Mouse (Mus musculus): ENCODE measurements around the gene Ppfia2.
A peak's percentile ranks its signal among the peaks of the same experiment; 100 is the strongest.

The Ppfia2 gene

DNA sequence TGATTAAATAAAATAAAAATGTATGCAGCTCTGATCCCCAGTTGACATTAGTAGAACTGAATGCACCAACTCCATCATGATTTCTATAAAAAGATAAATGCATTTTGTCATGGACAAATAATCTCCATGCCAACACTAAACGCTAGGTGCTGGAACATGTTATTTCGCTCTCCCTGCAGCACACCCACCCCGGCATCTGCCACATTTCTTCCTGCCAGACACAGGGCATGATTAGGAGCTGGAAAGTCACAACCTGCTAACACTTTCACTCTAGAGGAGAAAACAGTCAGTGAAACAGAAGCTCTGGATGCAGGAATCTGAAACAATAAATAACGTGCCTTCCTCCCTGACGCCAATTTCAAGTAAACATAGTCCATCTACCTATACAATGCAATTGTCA is 211.3 kb downstream of the Ppfia2 start:
- DNase-seq = peak; percentile 75

GRCm38 (mm10) chr10:106685519-106685918 is 215.4 kb downstream of the Ppfia2 start:
- DNase-seq = no peak

DNA sequence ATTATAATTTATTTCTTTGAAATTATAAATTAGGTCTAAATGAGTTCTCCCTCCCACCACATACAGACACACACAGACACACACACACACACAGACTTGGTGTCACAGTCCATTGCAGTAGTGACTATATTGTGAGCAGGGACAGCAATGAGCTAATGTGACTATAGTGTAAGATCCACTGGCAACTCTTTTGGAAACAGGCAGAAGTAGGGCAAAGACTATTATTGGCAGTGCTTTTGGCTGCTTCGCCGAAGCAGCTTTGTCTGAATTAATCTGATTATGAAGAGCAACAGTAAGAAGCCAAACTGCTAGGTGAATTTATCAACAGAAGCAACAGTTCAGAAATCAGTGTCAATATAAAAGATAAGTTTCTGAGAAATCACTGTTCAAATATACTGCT is 249.8 kb downstream of the Ppfia2 start:
- peak; percentile 50 for DNase-seq

DNA sequence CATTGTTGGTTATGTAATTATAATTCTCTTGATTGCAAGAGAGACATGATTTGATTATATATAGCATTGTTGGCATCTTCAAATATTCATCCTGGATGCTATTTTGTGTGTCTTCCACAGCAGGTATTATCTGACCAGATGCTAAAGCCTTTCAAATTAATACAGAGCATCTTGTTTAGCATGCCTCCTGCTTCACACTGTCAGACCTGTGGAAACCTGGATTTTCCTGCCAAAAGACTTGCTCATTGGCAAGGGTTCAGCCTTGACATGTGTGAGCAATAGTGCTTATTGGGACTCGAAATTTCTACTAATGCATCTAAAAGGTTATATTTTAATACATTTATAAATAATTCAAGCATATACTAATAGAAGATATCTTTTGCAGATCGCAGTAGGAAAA is 262.1 kb downstream of the Ppfia2 start:
- peak; percentile 88 for DNase-seq

DNA sequence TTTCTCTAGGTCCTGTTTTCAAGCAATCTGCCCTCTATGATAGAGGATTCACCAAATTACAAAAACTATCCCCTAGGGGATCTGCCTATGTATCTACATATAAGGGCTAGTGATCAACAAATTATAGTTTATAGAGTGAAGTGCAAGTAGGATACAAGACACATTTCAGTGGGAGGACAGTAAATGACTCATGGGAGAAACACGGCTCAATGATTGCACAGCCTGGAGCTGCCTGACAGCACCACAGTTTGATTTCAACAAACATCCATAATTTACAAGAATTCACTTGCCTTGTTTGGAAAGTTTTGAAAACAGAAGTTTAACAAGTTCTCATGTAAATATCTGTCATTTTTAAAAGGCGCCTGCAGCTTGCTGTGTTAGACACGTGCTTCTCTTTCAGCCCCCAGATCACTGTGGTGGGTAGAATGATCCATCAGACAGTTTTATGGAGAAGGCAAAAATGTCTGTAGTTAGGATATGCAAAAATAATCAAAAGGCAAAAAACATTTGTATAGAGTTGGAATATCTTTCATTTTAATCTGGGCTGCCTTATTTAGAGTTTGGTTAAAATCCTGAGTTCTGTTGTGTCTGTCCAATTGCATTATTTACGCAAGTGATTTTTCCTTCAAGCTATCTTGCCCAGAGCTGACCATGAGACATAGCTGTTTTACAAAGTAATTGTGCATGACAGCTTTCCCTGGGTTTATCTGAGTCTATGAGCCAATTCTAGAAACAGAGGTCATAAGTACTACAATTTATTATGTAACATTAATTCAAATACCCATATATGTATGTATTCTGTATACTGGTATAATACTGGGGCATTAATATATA is 266.3 kb downstream of the Ppfia2 start:
- DNase-seq = no peak

DNA sequence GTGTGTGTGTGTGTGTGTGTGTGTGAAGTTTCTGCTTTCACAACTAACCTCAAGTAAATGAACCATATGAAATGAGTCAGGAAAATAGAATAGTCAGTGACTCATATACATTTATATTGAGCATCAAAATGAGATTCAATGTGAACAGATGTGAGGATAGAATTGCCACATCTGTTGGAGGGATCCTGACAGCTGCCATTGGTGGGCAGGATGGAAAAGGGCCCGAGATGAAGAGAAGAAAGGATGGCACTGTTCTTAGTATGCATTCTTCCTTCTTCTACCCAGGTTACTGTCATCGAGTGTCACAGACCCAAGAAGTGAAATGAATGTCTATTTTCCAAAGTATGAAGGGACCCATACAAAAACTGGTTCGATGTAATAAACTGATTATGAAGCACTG is 268.1 kb downstream of the Ppfia2 start:
- no peak for DNase-seq

- peak; percentile 73 for DNase-seq
Observed at GRCm38 (mm10) chr10:106744966-106745365, 274.8 kb downstream of the Ppfia2 start.

- peak; percentile 75 for DNase-seq
Observed at GRCm38 (mm10) chr10:106761061-106761460, 290.9 kb downstream of the Ppfia2 start.

- no peak for DNase-seq
Observed at GRCm38 (mm10) chr10:106763785-106764184, 293.6 kb downstream of the Ppfia2 start.

DNA sequence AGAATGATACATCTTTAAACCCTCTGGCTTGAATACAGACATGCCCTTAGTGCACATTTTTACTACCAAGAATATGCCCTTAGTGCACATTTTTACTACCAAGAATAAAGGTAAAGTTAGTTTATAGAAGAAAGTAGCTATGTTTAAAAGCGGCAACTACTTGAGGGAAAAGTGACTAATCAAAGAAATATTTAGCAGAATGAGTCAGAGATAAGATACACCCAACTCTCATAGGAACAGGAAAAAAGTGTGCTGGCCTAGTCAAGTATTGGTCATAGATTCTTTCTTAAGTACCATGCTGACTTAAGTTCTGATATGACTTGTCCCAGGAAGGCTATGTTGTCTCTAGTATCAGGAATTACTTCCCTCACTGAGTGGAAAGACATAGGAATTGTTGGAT is 305.4 kb downstream of the Ppfia2 start:
- no peak for DNase-seq

- no peak for DNase-seq
Observed at GRCm38 (mm10) chr10:106815447-106815846, 345.3 kb downstream of the Ppfia2 start.

DNA sequence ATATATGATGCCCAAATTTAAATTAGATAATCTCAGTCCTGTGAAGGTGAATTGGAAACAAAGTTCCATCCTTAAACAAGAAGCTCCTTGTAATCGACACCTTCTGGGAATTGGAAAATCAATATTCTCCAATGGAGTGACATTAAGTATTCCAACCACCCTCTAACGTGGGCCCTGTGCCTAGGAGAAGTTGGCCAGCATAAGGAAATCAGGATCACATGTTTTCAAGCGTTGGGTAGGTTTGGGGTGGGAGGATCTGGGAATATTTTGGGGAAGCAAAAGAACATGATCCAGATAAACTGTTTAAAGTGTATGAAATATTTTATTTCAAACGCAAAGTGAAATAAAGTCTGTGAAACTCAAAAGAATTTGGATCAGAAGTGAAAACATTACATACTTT is 348.2 kb downstream of the Ppfia2 start:
- DNase-seq = no peak

GRCm38 (mm10) chr10:106824215-106824614 is 354.1 kb downstream of the Ppfia2 start:
- no peak for DNase-seq

GRCm38 (mm10) chr10:106838476-106838875 is 368.3 kb downstream of the Ppfia2 start:
- DNase-seq = no peak

- DNase-seq = peak; percentile 9
Observed at GRCm38 (mm10) chr10:106858106-106858505, 388.0 kb downstream of the Ppfia2 start.

- no peak for DNase-seq
Observed at GRCm38 (mm10) chr10:106870233-106870632, 400.1 kb downstream of the Ppfia2 start.

DNA sequence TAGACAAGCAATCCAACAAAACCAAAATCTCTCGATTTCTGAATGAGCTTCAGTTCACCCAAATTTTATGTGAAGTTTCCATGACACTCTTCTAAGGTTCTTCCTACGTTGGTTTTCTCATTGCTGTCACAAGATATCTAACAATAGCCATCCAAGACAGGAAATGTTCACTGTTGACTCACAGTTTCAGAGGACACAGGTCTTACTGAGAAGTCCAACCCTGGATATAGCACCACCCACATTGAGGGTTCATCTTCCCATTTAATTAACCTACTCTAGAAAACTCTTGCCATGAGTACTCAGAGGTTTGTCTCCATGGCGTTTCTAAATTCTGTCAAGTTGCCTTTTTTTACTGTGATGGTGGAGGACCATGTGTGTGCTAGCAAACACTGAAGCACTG is 401.7 kb downstream of the Ppfia2 start:
- no peak for DNase-seq

DNA sequence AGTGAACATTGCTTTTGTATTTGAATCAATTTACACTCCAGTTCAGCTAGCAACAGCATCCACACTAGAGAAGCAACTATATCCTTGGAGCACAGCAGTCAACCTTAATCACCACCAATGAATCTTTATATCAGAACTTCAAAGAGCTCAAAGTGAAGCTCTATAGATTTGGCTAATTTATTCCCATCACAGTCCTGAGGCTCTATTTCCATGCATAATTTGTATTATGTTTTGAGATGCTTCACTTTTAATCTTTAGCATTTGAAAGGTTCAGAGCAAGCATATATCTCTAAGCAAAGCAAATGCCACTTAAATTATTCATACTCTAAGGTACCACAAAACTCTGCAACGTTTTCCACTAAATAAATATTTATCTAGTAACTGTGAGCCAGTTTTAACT is 402.6 kb downstream of the Ppfia2 start:
- no peak for DNase-seq

DNA sequence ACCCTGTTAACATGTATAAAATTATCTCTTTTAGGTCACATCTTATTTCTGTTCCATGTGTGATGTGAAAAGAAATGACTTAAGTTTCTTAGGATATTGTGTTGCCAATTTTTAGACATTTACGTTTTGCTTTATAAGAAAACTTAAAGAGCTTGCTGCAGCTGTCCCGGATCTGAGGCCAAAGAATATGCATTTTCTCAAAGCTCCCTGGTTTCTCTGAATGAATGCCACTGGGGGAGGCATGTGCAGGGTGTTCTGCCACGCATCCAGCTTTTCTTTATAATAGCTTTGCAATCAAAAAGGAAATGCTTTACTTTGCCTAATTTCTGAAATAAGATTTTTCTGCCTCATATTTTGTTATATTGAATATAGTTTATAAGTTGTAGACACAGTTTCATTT is 411.2 kb downstream of the Ppfia2 start:
- no peak for DNase-seq

- DNase-seq = no peak
Observed at GRCm38 (mm10) chr10:106896351-106896750, 426.2 kb downstream of the Ppfia2 start.

DNA sequence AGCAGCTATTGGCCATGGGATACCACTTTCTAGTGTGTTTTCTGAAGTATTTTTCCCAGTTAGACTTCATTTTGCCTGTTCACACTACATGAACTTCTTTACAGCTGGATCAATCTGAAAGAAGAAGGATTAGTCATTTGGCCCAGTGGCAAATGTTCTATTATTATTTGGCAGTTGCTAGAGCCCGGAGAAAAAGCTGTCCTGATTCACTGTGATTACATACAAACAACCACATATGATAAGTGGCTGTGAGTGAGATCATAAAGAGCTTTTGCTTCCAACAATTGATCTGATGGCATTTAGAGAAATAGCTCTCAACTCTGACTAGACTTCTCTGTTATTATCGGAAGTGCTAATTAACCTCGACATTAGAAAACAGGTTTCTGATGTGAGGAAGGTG is 440.0 kb downstream of the Ppfia2 start:
- no peak for DNase-seq

DNA sequence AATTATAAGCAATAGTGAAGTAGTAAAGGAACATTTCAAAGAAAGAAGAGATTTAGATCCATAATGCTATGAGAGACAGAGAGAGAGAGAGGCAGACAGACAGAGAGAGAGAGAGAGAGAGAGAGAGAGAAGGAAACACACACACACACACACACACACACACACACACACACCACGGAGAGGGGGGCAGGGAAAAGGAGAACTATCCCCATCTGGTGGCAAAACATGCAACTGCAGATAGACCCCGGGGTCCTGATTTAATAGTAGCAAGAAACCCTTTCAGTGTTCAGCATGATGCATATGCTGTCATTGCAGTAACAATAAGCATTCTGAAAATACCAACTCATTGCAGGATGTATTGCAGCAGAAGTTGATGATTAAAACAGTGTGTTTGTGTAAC is 442.9 kb downstream of the Ppfia2 start:
- no peak for DNase-seq

GRCm38 (mm10) chr10:106914275-106914674 is 444.1 kb downstream of the Ppfia2 start:
- DNase-seq = no peak

GRCm38 (mm10) chr10:106914822-106915221 is 444.7 kb downstream of the Ppfia2 start:
- DNase-seq = no peak

- DNase-seq = no peak
Observed at GRCm38 (mm10) chr10:106924334-106924733, 454.2 kb downstream of the Ppfia2 start.

All from cerebellum, adult 9-11 months (tissue).